ENCODE assay signal across 11 mouse cellular contexts in genomic region chrX:96113106-96113634, GRCm38 (mm10).
"Had no signal": no experiment of that assay in that cellular context is flagged by ENCODE, and none has a peak within 500 bp of the region (broad histone marks: within the 10 kb centered on the region; RNA-seq: fewer than 3 reads in every experiment).

No protein-coding gene starts in this region.

- H3K4me1 ChIP-seq: limb, embryonic 13.5 days; liver, embryonic 15.5 days; midbrain, embryonic 13.5 days; neural tube, embryonic 15.5 days had no signal

- H3K36me3 ChIP-seq: limb, embryonic 13.5 days; liver, embryonic 15.5 days; midbrain, embryonic 13.5 days; neural tube, embryonic 15.5 days had no signal

- H3K9me3 ChIP-seq: limb, embryonic 13.5 days; liver, embryonic 15.5 days; midbrain, embryonic 13.5 days; neural tube, embryonic 15.5 days had no signal

- H3K27me3 ChIP-seq: limb, embryonic 13.5 days; liver, embryonic 15.5 days; midbrain, embryonic 13.5 days; neural tube, embryonic 15.5 days had no signal

- H3K4me3 ChIP-seq: limb, embryonic 13.5 days; liver, embryonic 15.5 days; midbrain, embryonic 13.5 days; neural tube, embryonic 15.5 days had no signal

- DNase-seq: kidney, adult 18-20 months; kidney, postnatal 14 days; left cerebral cortex, postnatal 4 days; lung, embryonic 14.5 days; right cerebral cortex, adult 18-20 months; right cerebral cortex, postnatal 25 days; thymus, postnatal 36 days had no signal

- H3K4me2 ChIP-seq: limb, embryonic 13.5 days; liver, embryonic 15.5 days; lung, embryonic 14.5 days; midbrain, embryonic 13.5 days; neural tube, embryonic 15.5 days had no signal

- H3K27ac ChIP-seq: limb, embryonic 13.5 days; liver, embryonic 15.5 days; midbrain, embryonic 13.5 days; neural tube, embryonic 15.5 days had no signal

- ATAC-seq: midbrain, embryonic 13.5 days had no signal

- H3K9ac ChIP-seq: limb, embryonic 13.5 days; liver, embryonic 15.5 days; lung, embryonic 14.5 days; midbrain, embryonic 13.5 days; neural tube, embryonic 15.5 days had no signal
